Mouse (Mus musculus): Measurements from ENCODE around the gene Stat1.

The Stat1 gene

DNA sequence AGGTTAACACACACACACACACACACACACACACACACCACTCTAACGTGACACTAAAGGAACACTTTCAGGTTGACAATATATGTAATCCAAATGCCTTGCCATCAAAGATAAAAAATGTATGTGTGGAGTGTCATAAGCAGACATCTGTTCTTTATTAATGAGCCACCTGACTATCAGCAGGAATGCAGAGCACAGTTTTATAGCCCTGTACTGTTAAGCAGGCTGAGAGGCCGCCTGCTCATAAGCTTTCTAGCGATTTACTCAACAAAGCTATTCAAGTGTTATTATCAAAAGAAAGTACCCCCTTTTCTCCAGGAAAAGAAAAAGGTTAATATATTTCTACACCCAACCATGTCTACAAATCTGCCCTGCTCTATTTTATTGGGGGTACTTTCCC is 56.7 kb downstream of the Stat1 start:
- TF ChIP-seq NANOG (IDR thresholded peaks at IDR 0.05; ENCODE audit: borderline replicate concordance, low read length) (no peak), POU5F1 (IDR thresholded peaks at IDR 0.05; ENCODE audit: borderline replicate concordance, low read length) (no peak), CTCF (conservative IDR thresholded peaks at IDR 0.05; ENCODE audit: low read length) (no peak)
- Histone ChIP-seq H3K36me3 (ENCODE audit: insufficient read depth, low read length) (peaks cover 11% of the 10 kb centered on the region; the same call in 1 of the 2 replicates), H3K4me1 (replicated peaks; ENCODE audit: low read depth, low read length) (peaks cover 6% of the 10 kb centered on the region), H3K9me3 (ENCODE audit: low read length) (no peaks in the 10 kb centered on the region), H3K4me3 (replicated peaks; ENCODE audit: low read length) (no peak overlapping the region), H3K27me3 (ENCODE audit: insufficient read depth, low read length) (no peaks in the 10 kb centered on the region)

DNA sequence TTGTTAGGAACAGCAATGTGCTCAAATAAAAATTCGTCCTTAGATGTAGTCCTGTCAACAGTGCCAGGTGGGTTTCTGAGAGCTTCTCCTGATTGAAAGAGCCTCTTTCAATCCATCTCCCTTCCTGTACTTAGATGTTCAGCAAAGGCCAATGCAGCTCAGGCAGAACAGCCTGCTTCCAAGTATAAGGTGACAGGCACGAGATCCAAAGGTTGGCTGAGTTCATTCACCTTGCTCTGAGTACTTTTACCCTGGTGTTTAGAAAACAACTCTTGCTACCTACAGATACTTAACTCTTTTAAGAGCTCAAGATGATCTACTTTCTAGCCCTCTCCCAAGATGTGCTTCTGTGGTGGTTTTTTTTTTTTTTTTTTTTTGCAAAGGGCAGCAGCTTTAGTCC is 57.8 kb downstream of the Stat1 start:
- TF ChIP-seq POU5F1 (IDR thresholded peaks at IDR 0.05; ENCODE audit: borderline replicate concordance, low read length) (no peak), NANOG (IDR thresholded peaks at IDR 0.05; ENCODE audit: borderline replicate concordance, low read length) (no peak), CTCF (conservative IDR thresholded peaks at IDR 0.05; ENCODE audit: low read length) (no peak)

DNA sequence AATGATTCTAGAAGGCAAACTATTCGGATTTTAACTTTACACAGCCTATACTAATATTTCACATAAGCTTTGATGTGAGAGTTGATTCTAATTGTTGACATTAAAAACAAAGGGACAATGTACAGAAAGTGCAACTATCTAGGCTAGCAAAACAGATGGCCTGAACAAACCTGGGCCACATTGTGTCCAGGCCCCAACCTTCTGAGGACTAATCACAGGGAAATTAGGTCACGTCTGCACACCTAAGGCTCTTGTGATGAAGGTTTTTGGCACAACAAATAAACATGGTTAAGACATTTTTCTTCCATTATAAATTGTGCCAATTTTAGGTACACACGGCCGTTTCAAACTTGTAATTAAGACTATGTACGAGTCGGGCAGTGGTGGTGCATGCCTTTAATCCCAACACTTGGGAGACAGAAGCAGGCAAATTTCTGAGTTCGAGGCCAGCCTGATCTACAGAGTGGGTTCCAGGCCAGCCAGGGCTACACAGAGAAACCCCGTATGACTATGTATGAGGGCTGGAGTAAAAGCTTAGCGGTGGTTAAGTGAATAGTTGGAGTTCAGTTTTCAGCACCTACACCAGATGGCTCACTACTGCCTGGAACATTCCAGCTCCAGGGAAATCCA is 60.8 kb downstream of the Stat1 start:
- Histone ChIP-seq H3K27me3 (ENCODE audit: insufficient read depth, low read length) (no peaks in the 10 kb centered on the region), H3K36me3 (ENCODE audit: insufficient read depth, low read length) (peaks cover 16% of the 10 kb centered on the region), H3K9me3 (ENCODE audit: low read length) (no peaks in the 10 kb centered on the region), H3K4me1 (replicated peaks; ENCODE audit: low read depth, low read length) (no peaks in the 10 kb centered on the region; the same call in 1 of the 2 replicates), H3K4me3 (replicated peaks; ENCODE audit: low read length) (no peak overlapping the region)
- TF ChIP-seq CTCF (conservative IDR thresholded peaks at IDR 0.05; ENCODE audit: low read length) (no peak), NANOG (IDR thresholded peaks at IDR 0.05; ENCODE audit: borderline replicate concordance, low read length) (no peak), POU5F1 (IDR thresholded peaks at IDR 0.05; ENCODE audit: borderline replicate concordance, low read length) (no peak)

More for the DNA sequence above, 57.8 kb downstream of the Stat1 start:
- no peaks in the 10 kb centered on the region for H3K27me3 ChIP-seq (ENCODE audit: insufficient read depth, low read length)
- H3K4me1 ChIP-seq (replicated peaks; ENCODE audit: low read depth, low read length) = no peaks in the 10 kb centered on the region; the same call in 1 of the 2 replicates
- H3K36me3 ChIP-seq (ENCODE audit: insufficient read depth, low read length) = peaks cover 11% of the 10 kb centered on the region; the same call in 1 of the 2 replicates
- H3K9me3 ChIP-seq (ENCODE audit: low read length) = no peaks in the 10 kb centered on the region
- no peak overlapping the region for H3K4me3 ChIP-seq (replicated peaks; ENCODE audit: low read length)

DNA sequence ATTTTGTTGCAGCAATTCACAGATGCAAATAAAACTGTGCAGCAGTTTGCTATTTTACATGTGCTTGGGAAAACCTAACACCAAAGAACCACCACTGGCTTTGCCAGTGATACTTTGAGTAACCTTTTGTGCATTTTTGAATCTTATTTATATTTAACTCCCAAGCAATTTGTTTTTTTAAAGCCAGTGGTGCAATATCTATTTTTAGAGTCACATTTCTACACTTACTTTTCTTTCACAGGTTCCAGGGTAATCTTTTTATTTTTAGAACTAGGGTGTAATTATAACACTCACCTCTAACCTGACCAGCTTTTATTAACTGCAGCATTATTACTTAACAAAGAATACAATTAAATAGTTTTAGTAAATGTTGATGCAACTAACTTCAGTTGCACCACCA is 62.8 kb downstream of the Stat1 start:
- Histone ChIP-seq H3K9me3 (ENCODE audit: low read length) (no peaks in the 10 kb centered on the region), H3K4me3 (replicated peaks; ENCODE audit: low read length) (no peak overlapping the region), H3K4me1 (replicated peaks; ENCODE audit: low read depth, low read length) (no peaks in the 10 kb centered on the region), H3K36me3 (ENCODE audit: insufficient read depth, low read length) (peaks cover 19% of the 10 kb centered on the region), H3K27me3 (ENCODE audit: insufficient read depth, low read length) (no peaks in the 10 kb centered on the region)
- no peak for TF ChIP-seq CTCF (conservative IDR thresholded peaks at IDR 0.05; ENCODE audit: low read length)

DNA sequence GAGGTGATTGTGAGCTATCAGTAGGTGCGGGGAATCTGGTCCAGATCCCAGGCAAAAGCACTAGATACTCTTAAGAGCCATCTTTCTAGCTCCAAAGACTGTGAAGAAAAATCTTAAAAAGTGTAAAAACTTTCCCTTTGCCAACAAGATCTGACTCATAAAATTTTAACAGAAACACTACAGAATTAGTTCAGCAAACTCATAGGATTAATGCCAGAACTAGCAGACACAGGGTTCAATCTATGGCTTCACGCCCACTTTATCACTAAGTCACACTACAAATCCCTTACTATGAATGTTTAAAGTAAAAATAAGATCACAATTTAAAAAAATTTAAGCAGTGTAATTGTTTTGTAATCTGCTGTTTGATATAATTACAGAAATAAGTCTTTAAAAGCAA is 63.8 kb downstream of the Stat1 start:
- peaks cover 24% of the 10 kb centered on the region for H3K36me3 ChIP-seq (ENCODE audit: insufficient read depth, low read length)
- H3K27me3 ChIP-seq (ENCODE audit: insufficient read depth, low read length) = no peaks in the 10 kb centered on the region
- H3K4me1 ChIP-seq (replicated peaks; ENCODE audit: low read depth, low read length) = no peaks in the 10 kb centered on the region
- no peak overlapping the region for H3K4me3 ChIP-seq (replicated peaks; ENCODE audit: low read length)
- TF ChIP-seq POU5F1 (IDR thresholded peaks at IDR 0.05; ENCODE audit: borderline replicate concordance, low read length) (no peak), CTCF (conservative IDR thresholded peaks at IDR 0.05; ENCODE audit: low read length) (no peak), NANOG (IDR thresholded peaks at IDR 0.05; ENCODE audit: borderline replicate concordance, low read length) (no peak)
- no peaks in the 10 kb centered on the region for H3K9me3 ChIP-seq (ENCODE audit: low read length)
